ENCODE assay signal across 9 mouse cellular contexts in the genomic region with DNA sequence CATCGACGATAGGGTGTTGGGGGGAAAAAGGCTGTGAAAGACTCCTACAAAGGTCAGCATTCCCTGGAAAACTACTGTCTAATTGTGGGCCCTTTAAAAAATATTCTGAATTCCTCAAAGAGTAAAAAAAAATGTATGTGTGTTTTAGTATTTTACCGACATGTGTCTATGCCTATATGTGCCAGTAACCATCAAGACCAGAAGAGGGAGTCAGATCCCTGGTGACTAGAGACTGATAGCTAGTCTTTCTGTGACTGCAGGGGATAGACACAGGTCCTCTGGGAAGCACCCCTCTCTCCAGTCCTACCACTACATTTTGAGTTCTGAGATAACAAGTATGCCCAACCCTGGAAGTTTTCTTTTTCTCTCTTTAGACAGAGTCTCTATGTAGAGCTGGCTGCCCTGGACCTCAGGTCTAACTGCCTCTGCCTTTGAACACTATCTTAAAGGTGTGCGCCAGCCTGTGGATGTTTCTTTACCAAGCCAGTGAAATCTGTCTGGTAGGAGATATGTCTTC. TPM values are rescaled to one million over a fixed set of nuclear protein-coding genes. Genes with fewer than 3 reads are reported as not detected.
DNase-seq lines count a peak whose midpoint lies in the region; ATAC-seq lines count a peak whose summit lies in the region.
"Had no signal": no experiment of that assay in that cellular context is flagged by ENCODE, and none has a peak within 500 bp of the region (broad histone marks: within the 10 kb centered on the region; RNA-seq: fewer than 3 reads in every experiment).

No protein-coding gene starts in this region.

- peak overlapping the region; percentile 63 for H3K4me2 ChIP-seq in embryonic facial prominence, embryonic 11.5 days (ENCODE audit: low read depth, low read length)
- peak overlapping the region; percentile 45 for H3K4me2 ChIP-seq in limb, embryonic 11.5 days (ENCODE audit: low read depth, severe bottlenecking)
- H3K4me2 ChIP-seq in stomach, embryonic 15.5 days: peak overlapping the region; percentile 68

- no peak overlapping the region; the same call in 1 of the 2 replicates for H3K9ac ChIP-seq in embryonic facial prominence, embryonic 11.5 days (replicated peaks; ENCODE audit: low read length)
- no peak overlapping the region for H3K9ac ChIP-seq in limb, embryonic 11.5 days (ENCODE audit: low read length)
- peak overlapping the region; percentile 33; the same call in 1 of the 2 replicates for H3K9ac ChIP-seq in stomach, embryonic 15.5 days

- peak; percentile 82 for DNase-seq in heart, adult 11 months
- DNase-seq in heart, postnatal 36 days: no peak
- DNase-seq in A20 (ENCODE audit: low read depth, low spot score): peak; percentile 85
- DNase-seq in embryonic facial prominence, embryonic 11.5 days (ENCODE audit: low spot score): no peak
- DNase-seq in limb, embryonic 11.5 days (ENCODE audit: low spot score): no peak
- DNase-seq in urinary bladder, postnatal 10 days (ENCODE audit: low spot score): no peak
- no peak for DNase-seq in ovary, postnatal 36 days (ENCODE audit: low spot score)

- ATAC-seq in embryonic facial prominence, embryonic 11.5 days (replicated peaks; ENCODE audit: insufficient number of reproducible peaks, low FRiP score, low TSS enrichment, low read depth): no peak
- ATAC-seq in limb, embryonic 11.5 days (ENCODE audit: insufficient number of reproducible peaks, low FRiP score, low TSS enrichment, low read depth): no peak
- ATAC-seq in stomach, embryonic 15.5 days (ENCODE audit: insufficient read depth, low FRiP score, low read depth): no peak

- intact Hi-C loops in heart, postnatal 36 days (cut with DNase I): loop anchor here (2.0 to 5.0 kb wide), 2 partner anchors 104 to 192 kb away; partner anchors contain the start of genes Emc4 and Emc7

- 32% methylated on average over 4 of the region's 4 CpGs for WGBS in embryonic facial prominence, embryonic 11.5 days
- WGBS in limb, embryonic 11.5 days: 29% methylated on average over 4 of the region's 4 CpGs
- 35% methylated on average over 4 of the region's 4 CpGs for WGBS in stomach, embryonic 15.5 days

- no peaks in the 10 kb centered on the region for H3K27me3 ChIP-seq in embryonic facial prominence, embryonic 11.5 days (ENCODE audit: control insufficient read depth, insufficient read depth, low read length)
- H3K27me3 ChIP-seq in limb, embryonic 11.5 days (ENCODE audit: control insufficient read depth, insufficient read depth, low read length): no peaks in the 10 kb centered on the region
- no peaks in the 10 kb centered on the region for H3K27me3 ChIP-seq in stomach, embryonic 15.5 days (replicated peaks)

- no peak overlapping the region for H3K27ac ChIP-seq in embryonic facial prominence, embryonic 11.5 days (replicated peaks; ENCODE audit: low read depth, low read length)
- H3K27ac ChIP-seq in limb, embryonic 11.5 days (replicated peaks; ENCODE audit: low read depth, low read length): no peak overlapping the region
- no peak overlapping the region for H3K27ac ChIP-seq in stomach, embryonic 15.5 days

- H3K36me3 ChIP-seq in embryonic facial prominence, embryonic 11.5 days (replicated peaks; ENCODE audit: control insufficient read depth, insufficient read depth, low read depth, low read length): no peaks in the 10 kb centered on the region
- H3K36me3 ChIP-seq in limb, embryonic 11.5 days (ENCODE audit: control insufficient read depth, insufficient read depth, low read length): no peaks in the 10 kb centered on the region
- no peaks in the 10 kb centered on the region for H3K36me3 ChIP-seq in stomach, embryonic 15.5 days

- peak overlapping the region; percentile 61 for H3K4me3 ChIP-seq in embryonic facial prominence, embryonic 11.5 days (ENCODE audit: low read depth, low read length)
- peak overlapping the region; percentile 51 for H3K4me3 ChIP-seq in limb, embryonic 11.5 days (ENCODE audit: low read depth, low read length)
- peak overlapping the region; percentile 57 for H3K4me3 ChIP-seq in stomach, embryonic 15.5 days (replicated peaks)

- no peaks in the 10 kb centered on the region for H3K9me3 ChIP-seq in embryonic facial prominence, embryonic 11.5 days (replicated peaks; ENCODE audit: control insufficient read depth, low read length)
- H3K9me3 ChIP-seq in limb, embryonic 11.5 days (ENCODE audit: control insufficient read depth, low read length): no peaks in the 10 kb centered on the region
- H3K9me3 ChIP-seq in stomach, embryonic 15.5 days: no peaks in the 10 kb centered on the region

- no peaks in the 10 kb centered on the region for H3K4me1 ChIP-seq in embryonic facial prominence, embryonic 11.5 days (ENCODE audit: control insufficient read depth, insufficient read depth, low read length)
- H3K4me1 ChIP-seq in limb, embryonic 11.5 days (ENCODE audit: control insufficient read depth, insufficient read depth, low read length): no peaks in the 10 kb centered on the region; the same call in 1 of the 2 replicates
- peaks cover 10% of the 10 kb centered on the region for H3K4me1 ChIP-seq in stomach, embryonic 15.5 days

RNA-seq across cellular contexts. Expression of gene Nop10, which starts 1.1 kb away (rescaled TPM):
- total RNA-seq in heart, postnatal 36 days (2021): 10 to 100 TPM; 61.8 to 62.8 TPM
- polyA plus RNA-seq in embryonic facial prominence, embryonic 11.5 days (2014; fragmentation: Nextera tagmentation; extraction: Ambion mirVana): 181 and 189 TPM in 2 replicates
- polyA plus RNA-seq in limb, embryonic 11.5 days (2014; fragmentation: Nextera tagmentation; extraction: Ambion mirVana): 180 and 182 TPM in 2 replicates
- polyA plus RNA-seq in stomach, embryonic 15.5 days (2015; fragmentation: Nextera tagmentation; extraction: Ambion mirVana): 213 and 223 TPM in 2 replicates

RNA-seq across cellular contexts. Expression of gene Slc12a6, which starts 2.8 kb away (rescaled TPM):
- 10 to 100 TPM; 36.0 to 39.9 TPM for total RNA-seq in heart, postnatal 36 days (2021)
- polyA plus RNA-seq in embryonic facial prominence, embryonic 11.5 days (2014; fragmentation: Nextera tagmentation; extraction: Ambion mirVana): 10.3 and 10.4 TPM in 2 replicates
- 9.7 TPM in 2 replicates for polyA plus RNA-seq in limb, embryonic 11.5 days (2014; fragmentation: Nextera tagmentation; extraction: Ambion mirVana)
- 10.5 and 11.8 TPM in 2 replicates for polyA plus RNA-seq in stomach, embryonic 15.5 days (2015; fragmentation: Nextera tagmentation; extraction: Ambion mirVana)

RNA-seq across cellular contexts. Expression of gene Gm21985, which starts 3.3 kb away (rescaled TPM):
- 1 to 10 TPM in 1 of 2 experiments, under 1 TPM in 1; 0.89 to 1.6 TPM for total RNA-seq in heart, postnatal 36 days (2021)
- polyA plus RNA-seq in embryonic facial prominence, embryonic 11.5 days (2014; fragmentation: Nextera tagmentation; extraction: Ambion mirVana): not detected in 2 replicates
- 0.08 TPM in 1 of 2 replicates, not detected in the other for polyA plus RNA-seq in limb, embryonic 11.5 days (2014; fragmentation: Nextera tagmentation; extraction: Ambion mirVana)
- polyA plus RNA-seq in stomach, embryonic 15.5 days (2015; fragmentation: Nextera tagmentation; extraction: Ambion mirVana): not detected in 2 replicates
- polyA plus RNA-seq: small intestine, adult 2 months had no signal

RNA-seq across cellular contexts. Expression of gene Nutm1, which starts 3.7 kb away (rescaled TPM):
- not detected for total RNA-seq in heart, postnatal 36 days (2021)
- 0.06 TPM in 1 of 2 replicates, not detected in the other for polyA plus RNA-seq in embryonic facial prominence, embryonic 11.5 days (2014; fragmentation: Nextera tagmentation; extraction: Ambion mirVana)
- polyA plus RNA-seq in limb, embryonic 11.5 days (2014; fragmentation: Nextera tagmentation; extraction: Ambion mirVana): not detected in 2 replicates
- polyA plus RNA-seq in stomach, embryonic 15.5 days (2015; fragmentation: Nextera tagmentation; extraction: Ambion mirVana): 0.04 TPM in 1 of 2 replicates, not detected in the other
- polyA plus RNA-seq: small intestine, adult 2 months had no signal

RNA-seq across cellular contexts. Expression of gene Lpcat4, which starts 23.6 kb away (rescaled TPM):
- 1 to 10 TPM; 2.3 to 2.5 TPM for total RNA-seq in heart, postnatal 36 days (2021)
- 10.5 and 11.8 TPM in 2 replicates for polyA plus RNA-seq in embryonic facial prominence, embryonic 11.5 days (2014; fragmentation: Nextera tagmentation; extraction: Ambion mirVana)
- 14.2 TPM in 2 replicates for polyA plus RNA-seq in limb, embryonic 11.5 days (2014; fragmentation: Nextera tagmentation; extraction: Ambion mirVana)
- 27.0 and 28.0 TPM in 2 replicates for polyA plus RNA-seq in stomach, embryonic 15.5 days (2015; fragmentation: Nextera tagmentation; extraction: Ambion mirVana)

Comparison
In these comparisons a context has a peak if more than half of its experiments do, and no peak if none do; other contexts are left out.
1. DNase-seq: peak in heart, adult 11 months (single experiment) and A20 (single experiment); none in heart, postnatal 36 days (0 of 2), embryonic facial prominence, embryonic 11.5 days (single experiment), limb, embryonic 11.5 days (single experiment), urinary bladder, postnatal 10 days (single experiment) and ovary, postnatal 36 days (single experiment).
2. Peak in every context shown above with its lines, with median percentiles within 50 percentile points of each other: H3K4me2 ChIP-seq and H3K4me3 ChIP-seq.